Mouse (Mus musculus): ENCODE results near the gene Macrod2.

Gene Macrod2

GRCm38 (mm10) chr2:141228809-141229208 is 833.7 kb downstream of the Macrod2 start:
- no peak for DNase-seq

GRCm38 (mm10) chr2:141229820-141230219 is 834.7 kb downstream of the Macrod2 start:
- no peak for DNase-seq

DNA sequence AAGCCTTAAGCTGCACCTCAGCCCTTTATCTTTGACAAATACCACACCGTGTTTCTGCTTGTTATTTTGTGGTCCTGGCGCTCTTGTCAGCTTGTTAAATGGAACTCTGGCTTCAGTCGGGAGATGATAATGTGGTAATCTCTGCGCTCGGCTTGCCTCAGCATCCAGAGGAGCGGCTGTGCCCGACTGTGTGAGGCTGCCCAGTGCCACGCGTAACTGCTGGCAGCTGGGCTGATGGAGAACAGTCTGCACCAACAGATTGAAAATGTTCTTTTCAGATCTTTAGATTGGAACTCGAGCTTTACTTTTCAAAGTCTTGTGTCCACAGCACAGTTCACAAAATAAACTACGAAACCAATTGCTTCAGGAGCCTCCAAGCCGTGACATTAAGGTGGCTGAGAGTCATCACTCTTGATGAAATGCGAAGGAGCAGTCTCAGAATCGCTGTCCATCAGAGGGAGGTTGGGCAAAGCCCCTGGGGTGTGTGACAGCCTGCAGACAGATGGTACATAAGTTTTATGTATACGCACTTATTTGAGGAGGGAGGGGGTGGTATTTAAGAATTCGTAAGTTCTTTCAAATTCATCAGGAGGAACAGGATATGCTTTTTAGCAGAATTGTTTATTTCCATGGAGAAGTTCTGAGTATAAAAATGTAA is 836.0 kb downstream of the Macrod2 start:
- no peak for DNase-seq

DNA sequence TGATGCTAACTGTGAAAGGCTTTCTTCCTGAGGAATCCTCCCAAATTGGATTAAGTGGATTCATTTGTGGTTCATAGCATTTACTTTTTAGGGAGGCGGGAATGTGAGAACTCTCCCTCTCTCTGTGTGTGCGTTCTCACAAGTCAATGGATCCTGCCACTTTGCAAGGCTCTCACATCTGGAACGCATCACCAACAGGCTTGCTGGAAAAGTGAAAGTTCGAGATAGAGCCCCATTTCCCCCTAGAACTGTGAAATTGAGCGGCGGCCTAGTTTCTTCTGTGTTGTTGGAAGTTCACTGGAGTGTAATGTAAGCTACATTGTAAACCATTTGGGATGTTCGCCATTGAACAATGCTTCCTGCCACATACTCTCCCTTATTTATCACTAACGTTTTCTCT is 839.2 kb downstream of the Macrod2 start:
- DNase-seq, result no peak

DNA sequence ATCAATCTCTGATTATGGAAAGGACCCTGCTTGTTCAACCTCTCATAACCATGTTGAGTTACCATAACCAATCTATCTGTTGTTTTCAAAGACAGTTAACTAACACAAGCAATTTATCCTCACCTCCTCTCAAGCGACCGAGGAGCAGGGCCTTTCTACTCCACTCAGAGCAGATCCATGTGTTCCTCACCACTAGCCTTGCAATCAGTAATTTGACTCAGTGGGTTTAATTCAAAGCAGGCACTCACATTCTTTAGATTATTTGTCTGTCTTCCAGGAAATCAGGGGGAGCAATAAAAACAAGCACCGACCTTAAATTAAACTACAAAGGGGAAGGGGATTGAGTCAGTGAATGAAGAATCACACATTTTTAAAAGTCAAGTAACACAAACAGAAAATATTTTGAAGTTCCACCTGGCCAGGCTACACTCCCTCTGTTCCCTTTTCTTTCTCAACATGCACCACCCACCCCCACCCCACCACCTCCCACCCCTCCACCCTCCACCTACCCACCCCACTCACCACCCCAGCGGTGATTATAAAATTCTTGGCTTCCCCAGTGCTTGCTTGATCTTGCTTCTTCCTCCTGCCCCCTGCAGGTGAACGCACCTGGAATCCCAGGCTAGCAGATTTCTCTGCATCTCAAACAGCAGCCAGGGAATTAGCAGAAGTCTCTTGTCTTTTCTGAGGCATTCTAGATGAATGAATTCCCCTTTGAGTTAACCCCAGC is 839.8 kb downstream of the Macrod2 start:
- DNase-seq, result no peak

- DNase-seq, result no peak
Measured at GRCm38 (mm10) chr2:141247680-141248079, 852.6 kb downstream of the Macrod2 start.

- no peak for DNase-seq
Measured at GRCm38 (mm10) chr2:141264582-141264981, 869.5 kb downstream of the Macrod2 start.

DNA sequence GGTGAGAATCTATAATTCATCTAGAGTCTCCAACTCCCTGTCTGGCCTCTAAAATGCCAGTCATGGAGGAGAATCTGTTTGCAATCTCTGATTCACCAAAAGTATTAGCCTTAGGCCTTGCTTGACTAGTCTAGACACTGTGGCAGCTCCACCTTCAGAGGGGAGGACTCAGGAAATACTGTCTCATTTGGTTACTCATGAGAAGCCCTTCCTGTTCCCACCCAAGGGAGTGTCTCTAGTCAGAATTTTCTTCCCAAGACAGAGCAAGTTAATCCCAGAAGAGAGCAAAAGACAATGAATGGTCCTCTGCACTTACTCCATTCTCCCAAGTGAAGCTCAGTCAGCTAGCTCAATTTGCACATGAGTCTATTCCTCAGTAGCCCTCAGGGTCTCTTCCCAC is 871.5 kb downstream of the Macrod2 start:
- peak; percentile 8 for DNase-seq

DNA sequence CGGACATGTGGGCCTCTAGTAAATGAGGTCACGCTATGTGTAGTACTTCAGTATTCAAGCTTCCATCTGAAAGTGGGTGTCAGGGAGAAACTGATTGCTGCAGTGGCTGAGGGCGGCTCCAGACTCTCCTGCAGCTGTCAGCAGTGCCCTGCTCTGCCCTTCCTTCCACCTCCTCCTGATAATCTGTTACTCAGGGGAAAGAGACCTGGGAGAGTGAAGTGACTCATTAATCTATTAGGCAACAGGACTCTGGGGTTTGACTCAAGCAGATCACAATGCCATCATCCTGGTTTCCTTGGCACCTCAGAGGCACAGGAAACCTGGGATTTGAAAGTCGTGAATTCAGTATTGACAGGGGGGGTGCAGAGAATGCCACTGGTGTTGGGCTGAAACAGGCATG is 876.4 kb downstream of the Macrod2 start:
- no peak for DNase-seq

DNA sequence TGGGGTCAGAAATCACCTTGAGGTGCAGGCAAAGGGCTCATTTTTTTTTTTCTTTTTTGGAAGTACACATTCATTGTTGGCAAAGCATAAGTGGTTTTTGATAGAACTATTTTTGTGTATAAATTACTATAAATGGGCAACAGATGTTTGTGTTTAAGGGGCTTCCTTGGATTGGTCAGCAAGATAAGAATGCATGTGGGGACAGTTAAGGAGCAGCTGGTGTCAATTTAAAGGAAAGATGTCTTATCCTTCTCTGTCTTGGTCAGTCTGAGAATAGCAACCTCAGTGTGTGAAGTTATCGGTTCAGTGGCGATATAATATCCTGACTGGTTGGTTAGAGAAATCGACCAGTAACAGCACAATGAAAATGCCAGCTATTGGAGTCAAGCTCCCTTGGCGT is 877.9 kb downstream of the Macrod2 start:
- no peak for DNase-seq

DNA sequence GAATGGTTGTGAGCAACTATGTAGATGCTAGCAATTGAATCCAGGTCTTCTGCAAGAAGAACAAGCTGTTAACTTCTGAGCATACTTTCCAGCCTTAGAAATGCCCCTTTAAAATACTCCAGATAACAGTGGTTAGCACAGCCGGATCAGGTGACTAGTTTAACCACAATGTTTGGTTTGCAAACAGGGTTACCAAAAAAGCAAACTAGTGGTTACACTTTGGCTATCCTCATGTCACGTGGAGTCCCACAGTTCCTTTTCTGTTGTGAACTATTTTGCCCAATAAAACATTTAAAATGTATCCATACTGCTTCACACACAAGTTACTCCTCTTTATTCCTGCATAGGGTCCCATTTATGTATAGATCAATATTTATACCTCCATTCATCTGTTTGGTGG is 879.2 kb downstream of the Macrod2 start:
- no peak for DNase-seq

GRCm38 (mm10) chr2:141279130-141279698 is 884.1 kb downstream of the Macrod2 start:
- peak; percentile 11 for DNase-seq

GRCm38 (mm10) chr2:141280817-141281216 is 885.7 kb downstream of the Macrod2 start:
- no peak for DNase-seq

- no peak for DNase-seq
Measured at GRCm38 (mm10) chr2:141286110-141286747, 891.1 kb downstream of the Macrod2 start.

- peak; percentile 72 for DNase-seq
Measured at GRCm38 (mm10) chr2:141288494-141288893, 893.4 kb downstream of the Macrod2 start.

DNA sequence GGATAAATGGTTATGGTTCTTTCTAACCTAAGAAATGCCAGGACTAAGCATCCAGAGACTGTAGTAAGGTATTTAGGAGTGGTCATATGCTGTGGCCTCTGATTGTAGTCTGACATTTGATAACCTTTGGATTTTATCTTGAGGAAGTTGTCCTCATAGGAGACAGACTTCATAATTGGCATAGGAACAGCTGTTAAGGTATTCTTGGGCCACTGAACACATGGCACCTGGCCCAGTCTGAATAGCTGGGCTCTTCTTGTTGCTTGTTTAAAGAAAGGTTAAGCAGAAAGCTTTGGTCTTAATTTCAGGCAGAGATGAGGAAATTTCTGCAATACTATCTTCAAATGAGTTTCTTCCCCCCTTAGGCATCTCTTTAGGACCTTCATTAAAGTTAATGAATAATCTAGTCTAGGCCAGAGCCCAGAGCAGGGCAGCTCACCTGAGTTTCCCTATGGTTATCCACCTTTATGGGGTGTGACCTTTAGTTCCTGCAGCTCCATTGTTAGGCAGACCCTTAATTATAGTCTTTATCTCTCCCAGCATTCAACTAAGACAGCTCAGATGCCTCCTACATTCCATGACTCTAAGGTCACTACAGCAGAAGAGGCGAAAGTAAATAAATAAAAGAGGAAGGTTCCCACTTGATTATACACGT is 894.1 kb downstream of the Macrod2 start:
- peak; percentile 58 for DNase-seq

DNA sequence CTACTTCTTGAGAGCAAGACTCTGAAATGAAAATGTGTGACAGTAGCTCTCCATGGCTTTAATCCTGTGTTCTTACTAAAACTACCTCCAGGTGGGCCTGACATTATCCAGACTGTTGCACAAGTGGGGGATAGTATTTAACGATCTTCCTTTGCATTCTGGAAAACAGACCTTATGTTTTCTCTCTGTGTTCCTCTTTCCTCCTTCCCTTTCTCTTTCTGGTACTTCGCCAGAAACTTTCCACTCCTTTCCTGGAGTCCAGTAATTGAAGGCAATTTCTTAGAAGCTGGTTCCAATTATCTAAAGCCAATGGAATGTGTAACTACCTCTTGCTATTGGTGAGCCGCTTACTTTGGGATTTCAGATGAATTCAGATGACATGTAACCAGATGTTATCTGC is 897.7 kb downstream of the Macrod2 start:
- no peak for DNase-seq

GRCm38 (mm10) chr2:141299168-141299567 is 904.1 kb downstream of the Macrod2 start:
- DNase-seq, result no peak

DNA sequence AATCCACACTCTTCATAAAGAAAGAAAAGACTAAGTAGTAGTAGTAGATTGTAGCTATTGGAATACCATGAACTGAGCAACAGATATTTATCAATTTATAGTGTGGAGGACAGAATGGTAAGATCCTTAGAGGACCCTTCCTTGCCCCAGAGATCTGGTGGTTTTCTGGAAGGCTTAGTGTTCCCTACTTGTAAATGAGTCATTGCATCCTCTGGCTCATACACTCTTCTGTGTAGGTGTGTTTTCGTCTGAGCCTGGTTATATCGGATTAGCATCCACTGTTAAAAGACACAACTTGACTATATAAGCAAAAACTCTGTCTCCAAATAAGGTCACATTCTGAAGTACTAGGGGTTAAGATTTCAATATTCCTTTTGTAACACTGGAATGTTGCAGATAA is 905.9 kb downstream of the Macrod2 start:
- DNase-seq, result no peak

DNA sequence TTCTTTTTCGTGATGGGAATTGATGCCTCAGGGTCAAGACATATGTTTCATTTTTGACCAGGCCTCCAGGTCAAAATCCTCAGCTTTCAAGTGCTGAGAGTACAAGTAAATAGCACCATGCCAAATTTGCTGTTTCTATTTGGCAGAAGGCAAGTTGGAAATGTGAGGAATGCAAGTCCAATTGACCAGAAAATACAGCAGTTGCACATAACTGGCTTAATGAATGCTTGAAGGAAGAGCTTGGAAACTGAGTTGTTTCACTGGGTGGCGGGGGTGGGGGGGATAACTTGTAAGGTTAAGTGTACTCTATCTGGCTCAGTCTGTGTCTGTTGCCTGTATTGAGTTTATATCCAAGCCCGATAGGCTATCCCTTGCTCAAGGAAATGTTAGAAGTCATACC is 913.3 kb downstream of the Macrod2 start:
- DNase-seq, result no peak

- DNase-seq, result no peak
Measured at GRCm38 (mm10) chr2:141312136-141312948, 917.2 kb downstream of the Macrod2 start.

DNA sequence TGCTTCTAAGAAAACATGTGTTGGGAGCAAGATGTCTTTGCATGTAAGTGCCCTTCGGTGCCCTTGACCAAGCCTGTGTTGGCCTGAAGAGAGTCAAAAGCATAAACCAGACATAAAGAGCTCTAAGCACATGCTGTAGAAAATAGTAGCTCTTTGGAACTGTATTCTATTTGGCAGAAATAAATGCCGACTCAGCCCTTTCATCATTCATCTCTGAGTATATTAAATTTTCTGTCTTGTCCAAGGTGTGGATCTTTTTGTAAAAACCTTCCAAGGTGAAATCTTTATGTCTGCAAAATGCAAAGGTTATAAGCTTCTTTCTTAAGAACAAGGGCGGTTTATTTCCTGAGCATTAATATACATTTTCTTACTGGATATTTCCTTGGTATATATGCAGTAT is 920.2 kb downstream of the Macrod2 start:
- DNase-seq, result no peak

All from kidney, adult 11 months (tissue).